Mouse (Mus musculus) right cerebral cortex, postnatal 36 days (tissue): ENCODE measurements around the gene Kcnv2.

ENCODE experiments used
- DNase-seq, 2 experiments: peaks; one replicate each; pipeline ENCODE4 v3.0.0; 2022; ENCODE audit warnings: low spot score in 2 of 2, mixed read lengths in 1 of 2

Kcnv2 gene

DNA sequence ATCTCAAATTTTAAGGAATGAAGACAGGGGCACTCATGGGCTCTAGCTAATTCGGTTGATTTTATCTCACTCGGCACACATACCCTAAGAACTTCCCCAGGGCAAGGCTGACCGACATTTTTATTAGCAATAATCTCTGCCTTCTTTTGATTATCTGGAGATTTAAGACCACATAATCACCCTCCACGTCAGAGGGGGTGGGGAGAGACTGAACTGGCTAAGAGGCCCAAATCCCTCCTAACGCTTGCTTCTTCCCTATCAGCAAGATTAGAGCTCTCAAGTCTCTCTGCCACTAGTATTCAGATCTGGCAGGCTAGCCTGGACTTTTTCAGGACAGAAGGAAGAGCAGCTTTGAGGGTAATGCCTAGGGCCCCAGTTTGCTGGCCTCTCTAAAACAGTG is at the start of gene Kcnv2:
TSS of gene Kcnv2 (plus strand) at position 308 of the 400 bp plus-strand sequence.
- DNase-seq, result no peak

DNA sequence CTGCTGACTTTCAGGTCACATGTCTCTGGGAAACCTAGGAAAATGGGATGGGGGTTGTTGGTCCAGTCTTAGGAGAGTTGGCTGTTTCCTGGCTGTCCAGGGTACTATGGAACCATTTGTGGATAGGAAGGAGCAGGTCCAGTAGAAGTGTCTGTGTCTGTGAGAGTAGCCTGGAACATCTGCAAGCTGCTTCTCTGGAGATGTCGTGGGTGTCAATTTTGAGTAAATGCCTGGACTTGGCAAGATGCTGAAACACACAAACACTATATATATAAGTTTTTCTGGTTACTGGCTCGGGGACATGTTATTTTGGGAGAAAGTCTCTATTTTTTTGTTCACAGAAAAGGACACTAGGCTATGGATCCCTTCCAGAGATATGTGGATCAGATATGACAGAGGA is 49.0 kb upstream of the Kcnv2 start:
- peak in 1 of 2 experiments; percentile 9 for DNase-seq

DNA sequence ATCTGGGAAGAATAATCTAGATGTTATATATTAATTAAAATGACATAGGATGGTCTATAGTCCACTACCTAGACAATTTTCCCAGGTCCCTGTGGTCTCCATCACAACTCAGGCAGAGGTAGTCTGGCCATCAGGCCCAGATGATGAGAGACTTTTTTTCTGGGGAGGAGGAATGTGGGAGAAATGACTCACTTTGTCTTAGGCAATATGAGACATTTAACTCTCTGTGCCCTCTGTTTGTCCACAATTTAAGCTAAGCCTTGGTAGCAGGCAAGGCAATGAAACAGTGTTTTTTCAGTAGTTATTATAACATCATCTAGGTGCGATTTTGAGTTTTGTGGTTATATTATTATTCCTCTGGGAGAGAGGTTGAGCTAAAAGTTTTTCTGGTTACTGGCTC is 48.0 kb upstream of the Kcnv2 start:
- no peak for DNase-seq

DNA sequence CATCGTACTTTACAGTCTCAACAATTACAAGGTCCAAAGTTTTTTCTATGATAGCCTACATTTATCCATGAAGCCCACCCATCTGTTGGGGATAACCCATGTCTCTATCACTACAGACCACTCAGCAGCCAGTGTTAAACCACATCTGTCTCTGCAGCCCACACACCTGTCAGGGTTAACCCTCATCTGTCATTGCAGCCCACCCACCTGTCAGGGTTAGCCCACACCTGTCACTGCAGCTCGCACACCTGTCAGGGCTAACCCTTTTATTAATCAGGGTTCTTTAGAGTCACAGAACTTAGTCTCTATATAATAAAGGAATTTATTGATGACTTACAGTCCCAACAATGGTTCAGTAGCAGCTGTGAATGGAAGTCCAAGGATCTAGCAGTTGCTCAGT is 43.2 kb upstream of the Kcnv2 start:
- DNase-seq, result no peak

DNA sequence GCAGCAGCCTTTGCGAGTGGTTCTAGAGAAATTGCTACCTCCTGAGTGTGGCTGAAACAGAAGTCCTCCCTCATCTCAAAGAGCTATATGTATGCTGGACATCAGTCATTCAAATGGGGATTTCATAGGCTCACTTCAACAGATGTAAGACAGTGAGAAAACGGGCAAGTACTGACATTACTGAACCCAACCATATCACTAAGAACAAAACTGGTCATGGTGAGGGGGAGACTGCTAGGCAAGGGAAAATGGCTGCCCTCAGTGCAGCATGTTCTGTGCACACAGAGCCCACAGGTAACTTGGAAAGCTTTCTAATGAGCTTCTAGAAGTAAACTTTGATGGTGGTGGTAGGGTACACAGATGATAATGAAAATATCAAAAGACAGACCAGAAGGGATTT is 12.3 kb upstream of the Kcnv2 start:
- no peak for DNase-seq

DNA sequence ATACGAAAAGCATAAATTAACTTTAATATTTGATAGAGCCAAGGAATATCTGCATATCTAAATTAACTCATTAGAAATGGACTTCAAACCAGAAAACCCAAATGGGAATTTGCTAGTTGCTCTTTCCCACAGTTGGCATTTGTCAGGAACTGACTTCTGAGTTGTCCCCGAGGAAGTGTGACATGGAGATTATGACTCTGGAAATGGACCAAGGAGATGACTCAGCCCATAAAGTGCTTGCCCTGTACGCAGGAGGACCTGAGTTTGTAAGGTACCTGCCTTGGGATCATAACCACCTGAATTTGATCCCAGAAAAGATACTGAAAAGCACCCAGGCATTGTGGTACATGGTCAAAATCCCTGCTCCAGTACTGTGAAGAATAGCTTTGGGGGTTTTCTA is 11.1 kb upstream of the Kcnv2 start:
- no peak for DNase-seq

DNA sequence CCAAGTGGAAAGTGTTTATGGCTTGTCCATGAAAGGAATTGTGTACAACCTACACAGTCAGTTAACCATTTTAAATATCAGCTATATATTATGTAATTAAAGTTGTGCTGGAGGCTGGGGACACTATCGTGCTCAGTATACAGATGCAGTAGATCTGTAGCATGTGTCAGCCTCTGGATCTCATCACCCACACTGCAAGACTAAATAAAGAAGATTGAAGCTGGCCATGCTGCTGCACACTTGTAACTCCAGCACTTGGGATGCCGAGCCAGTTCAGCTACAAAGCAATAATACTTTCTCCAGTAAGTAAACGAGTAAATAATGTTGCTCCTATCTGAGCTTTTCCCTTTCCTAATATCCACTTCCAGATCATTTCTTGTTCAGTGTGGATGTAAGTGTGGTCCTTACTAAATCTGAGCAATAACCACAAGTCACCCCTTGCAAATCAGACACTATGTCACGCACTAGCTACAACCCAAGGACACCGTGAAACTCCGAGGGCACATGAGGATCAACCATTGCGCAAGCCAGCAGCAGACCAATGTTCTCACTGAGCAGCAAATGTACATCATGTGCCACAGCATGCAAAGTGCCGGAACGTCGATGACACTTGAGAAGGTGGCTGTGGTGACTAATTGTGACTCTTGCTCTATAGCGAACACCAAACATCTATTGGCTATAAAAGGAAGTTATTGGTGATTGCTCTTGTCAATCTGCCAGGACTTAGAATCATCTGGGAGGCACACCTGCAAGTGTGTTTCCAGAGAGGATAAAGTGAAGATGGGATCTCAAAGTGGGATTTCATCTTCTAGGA is 9.9 kb upstream of the Kcnv2 start:
- no peak for DNase-seq

DNA sequence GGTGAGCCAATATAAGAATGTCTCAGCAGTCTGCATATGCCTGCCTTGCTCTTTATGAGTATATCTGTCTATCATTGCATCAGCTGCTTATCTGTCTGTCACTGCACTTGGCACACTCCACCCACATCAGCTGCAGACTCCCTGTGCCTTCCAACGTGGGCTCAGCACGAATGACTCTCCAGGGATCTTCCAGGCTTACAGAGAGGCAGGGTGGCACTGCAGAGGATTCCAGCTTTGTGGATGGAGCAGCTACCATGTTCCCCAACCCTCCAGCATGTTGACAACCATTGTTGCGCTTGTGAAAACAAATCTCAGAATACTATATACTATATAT is 9.3 kb upstream of the Kcnv2 start:
- DNase-seq, result no peak

DNA sequence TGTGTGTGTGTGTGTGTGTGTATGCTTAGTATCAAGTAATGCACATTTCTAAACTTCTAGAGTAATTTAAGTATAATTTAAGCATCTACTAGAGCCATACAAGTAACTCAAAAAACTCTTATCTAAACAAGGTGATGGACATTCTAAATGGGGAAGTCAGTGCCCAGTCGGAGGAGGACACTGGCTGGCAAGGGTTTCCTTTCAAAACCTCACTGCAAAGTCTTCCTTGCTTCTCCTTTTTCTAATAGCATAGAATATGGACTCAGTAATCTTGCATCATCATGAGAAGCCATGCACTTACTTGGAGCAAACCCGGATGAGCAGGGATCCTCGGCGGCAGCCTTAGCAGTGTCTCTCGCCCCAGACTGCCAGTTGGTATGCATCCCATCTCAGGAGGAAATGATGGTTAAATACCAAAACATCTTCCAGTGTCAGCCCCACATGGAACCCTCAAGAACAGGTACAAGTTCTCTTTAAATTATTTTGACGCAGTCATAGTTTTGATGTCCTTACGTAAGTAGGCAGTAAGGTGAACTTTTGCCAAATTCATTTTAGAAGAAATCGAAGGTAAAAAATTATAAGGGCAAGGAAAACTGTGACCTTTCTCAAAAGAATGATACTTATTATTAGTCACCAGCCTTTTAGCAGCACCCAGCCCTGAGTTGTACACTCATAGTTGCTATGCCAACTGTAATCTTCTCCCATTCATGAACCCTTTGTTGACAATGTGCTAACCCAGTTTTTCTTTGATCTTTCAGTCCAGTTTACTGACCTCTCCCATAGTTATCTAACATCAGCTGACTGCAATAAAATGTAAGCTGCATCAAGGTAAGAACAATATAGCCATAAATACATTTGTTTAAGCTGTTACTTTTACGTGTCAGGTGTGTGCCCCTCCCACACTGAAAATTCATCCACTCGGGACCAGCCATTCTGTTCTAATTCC is 5.8 kb upstream of the Kcnv2 start:
- no peak for DNase-seq

DNA sequence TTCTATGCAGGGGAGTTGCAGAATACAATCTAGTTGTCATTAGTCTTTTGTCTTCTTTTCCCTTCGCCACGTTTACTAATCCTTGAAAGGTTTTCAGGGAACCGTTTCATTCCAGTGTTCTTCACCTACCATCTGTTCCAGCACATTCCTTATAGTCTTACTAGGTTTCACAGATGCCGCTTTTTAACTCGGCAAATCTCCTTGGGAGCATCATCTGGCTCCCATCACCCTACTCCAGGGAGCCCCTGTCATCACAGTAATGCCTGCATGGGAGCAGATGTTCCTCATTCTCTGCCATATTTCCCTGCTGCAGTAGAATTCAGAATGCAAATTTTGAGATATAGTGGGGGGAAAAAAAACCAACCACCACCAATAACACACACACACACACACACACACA is 5.1 kb upstream of the Kcnv2 start:
- DNase-seq, result peak in 1 of 2 experiments; percentile 5

DNA sequence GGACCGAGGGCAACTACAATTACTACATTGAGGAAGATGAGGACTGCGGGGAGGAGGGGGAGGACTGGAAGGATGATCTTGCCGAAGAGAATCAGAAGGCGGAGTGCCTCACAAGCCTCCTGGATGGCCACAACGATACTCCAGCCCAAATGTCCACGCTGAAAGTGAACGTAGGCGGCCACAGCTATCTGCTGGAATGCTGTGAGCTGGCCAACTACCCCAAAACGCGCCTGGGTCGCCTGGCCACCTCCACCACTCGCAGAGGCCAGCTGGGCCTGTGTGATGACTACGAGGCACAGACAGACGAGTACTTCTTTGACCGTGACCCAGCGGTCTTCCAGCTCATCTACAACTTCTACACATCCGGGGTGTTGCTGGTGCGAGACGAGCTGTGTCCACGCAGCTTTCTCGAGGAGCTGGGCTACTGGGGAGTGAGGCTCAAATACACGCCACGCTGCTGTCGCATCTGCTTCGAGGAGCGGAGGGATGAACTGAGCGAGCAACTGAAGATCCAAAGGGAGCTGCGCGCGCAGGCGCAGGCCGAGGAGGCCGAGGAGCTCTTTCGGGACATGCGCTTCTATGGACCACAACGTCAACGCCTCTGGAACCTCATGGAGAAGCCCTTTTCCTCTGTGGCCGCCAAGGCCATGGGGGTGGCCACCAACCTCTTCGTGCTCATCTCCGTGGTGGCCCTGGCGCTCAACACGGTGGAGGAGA is 681 bp downstream of the Kcnv2 start:
- DNase-seq, result no peak

DNA sequence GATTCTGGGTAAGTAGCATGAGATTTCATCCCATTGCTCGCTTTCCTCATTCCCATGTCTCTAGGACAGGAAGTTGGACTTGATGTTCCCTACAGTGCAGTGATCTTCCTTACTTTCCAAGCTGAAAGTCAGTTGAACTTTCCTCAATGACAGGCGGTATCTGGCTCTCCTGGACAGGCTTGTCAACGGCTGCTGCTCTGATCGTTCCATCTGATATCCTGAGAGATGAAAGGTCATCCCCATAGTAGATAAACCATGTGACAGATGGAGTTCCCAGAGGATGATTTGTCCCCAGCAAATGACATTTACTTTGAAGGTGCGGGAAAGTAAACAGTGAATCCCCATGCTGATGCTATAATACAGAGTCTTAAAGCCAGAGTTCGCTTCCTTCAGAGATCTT is 3.2 kb downstream of the Kcnv2 start:
- no peak for DNase-seq

DNA sequence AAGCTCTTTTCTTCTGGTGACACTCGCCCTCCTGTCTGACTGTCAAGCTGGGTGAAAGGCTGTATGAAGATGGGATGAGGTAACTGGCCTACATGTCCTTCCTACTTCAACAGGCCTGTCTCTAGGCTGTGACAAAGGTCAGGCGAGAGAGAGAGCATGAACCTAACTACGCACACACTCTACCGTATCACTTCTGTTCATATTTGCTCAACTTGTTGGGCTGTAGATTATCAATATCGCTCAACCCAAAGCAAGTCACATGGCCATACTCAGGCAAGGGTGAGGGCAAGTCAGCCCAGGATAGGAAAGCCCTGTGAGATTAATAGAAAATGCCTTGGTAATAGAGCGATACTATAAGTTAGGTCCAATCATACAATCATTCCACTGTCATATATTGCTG is 5.2 kb downstream of the Kcnv2 start:
- DNase-seq, result no peak

DNA sequence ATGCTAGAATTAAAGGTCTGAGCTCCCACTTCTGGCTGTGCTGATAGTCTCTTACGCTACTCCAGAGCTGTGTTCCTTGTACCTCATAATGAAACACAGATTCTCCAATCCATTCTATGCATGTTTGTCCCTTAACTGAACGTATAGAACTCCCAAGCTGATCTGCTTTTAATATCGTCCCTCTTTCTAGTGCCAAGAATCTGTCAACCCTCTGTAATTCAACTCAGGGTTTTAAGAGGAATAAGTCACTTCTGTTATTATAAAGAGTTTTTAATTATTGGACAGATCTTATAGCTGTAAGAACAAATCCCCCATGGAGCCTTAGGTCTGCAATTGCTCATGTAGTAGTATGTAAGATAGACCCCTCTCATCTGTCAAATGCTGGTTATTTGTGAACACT is 5.8 kb downstream of the Kcnv2 start:
- no peak for DNase-seq

DNA sequence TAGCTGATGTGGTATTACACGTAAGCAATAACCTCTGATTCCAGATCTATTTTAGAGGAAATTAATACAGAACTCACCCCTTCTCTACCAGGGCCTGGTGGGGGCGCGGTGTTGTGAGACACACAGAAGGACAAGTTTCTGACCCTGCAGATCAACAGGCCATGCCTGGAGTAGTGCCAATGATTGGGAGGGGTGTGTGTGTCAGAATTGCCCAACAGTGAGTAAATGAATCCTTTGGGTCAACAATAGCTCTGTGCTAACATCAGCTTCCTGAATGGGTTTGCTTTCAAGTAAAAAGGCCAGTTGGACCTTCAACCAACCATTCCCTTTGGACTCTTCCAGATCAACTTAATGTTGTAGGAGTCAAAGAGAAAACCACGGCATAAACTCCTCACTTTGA is 6.3 kb downstream of the Kcnv2 start:
- no peak for DNase-seq

DNA sequence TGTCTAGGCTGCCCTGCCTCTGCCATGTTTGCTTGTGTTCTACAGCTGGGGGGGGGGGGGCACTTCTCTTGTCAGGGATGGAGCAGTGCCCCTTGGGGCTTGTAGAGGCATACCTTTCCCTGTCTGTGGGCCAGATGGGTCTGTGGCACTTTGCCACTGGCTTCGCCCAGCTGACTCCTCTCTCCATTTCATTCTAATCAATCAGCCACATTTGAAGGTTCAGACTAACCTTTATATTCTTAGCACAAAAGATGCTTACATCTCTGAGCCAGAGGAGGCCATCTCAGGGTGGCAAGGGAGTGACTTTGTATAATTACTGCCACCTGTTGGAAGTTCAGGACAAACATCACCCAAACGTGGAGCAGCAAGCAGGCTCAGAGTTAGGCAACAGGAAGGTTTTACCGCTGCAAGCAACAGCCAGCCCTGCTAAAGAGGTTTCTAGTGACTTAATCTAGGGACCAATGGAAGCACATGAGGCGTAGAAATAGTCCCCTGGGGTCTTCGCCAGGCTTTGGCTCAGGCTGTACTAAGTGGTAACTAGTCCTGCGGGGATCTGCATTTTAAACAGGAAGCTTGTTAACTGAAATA is 9.9 kb downstream of the Kcnv2 start:
- DNase-seq, result no peak

DNA sequence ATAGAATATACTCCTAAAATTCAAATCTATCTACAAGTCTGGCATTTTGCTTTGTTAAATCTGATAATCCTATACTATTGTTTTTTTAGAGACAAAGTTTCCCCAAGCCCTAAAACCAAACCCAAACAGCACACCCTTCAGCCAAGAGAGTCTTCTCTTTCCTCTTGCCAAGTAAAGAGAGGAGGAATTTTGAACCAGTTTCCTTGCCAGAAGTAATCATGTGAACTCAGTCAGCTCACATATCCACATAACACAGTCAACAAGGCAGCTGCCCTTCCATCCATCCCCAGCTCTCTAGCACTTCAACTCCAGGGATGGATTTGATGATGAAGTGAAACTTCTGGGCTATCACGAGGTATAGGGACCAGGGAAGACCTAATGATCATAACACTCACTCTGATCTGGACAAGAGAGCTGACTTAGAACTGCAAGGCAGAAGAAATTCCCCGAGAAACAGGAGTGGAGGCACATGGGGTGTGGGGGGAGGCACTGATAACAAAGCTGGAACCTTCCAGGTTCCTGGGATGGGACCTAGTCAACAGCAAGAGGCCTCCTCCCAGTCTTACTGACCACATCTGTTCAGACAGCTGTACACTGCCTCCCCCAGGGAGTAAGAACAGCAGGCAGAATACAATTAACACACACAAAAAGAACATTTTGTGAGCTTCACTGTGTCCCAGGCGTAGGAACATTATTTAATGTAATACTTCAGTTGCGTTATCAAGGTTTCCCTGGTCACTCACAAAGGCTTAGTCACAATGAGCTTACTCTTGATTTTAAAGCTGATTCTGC is 13.9 kb downstream of the Kcnv2 start:
- no peak for DNase-seq

DNA sequence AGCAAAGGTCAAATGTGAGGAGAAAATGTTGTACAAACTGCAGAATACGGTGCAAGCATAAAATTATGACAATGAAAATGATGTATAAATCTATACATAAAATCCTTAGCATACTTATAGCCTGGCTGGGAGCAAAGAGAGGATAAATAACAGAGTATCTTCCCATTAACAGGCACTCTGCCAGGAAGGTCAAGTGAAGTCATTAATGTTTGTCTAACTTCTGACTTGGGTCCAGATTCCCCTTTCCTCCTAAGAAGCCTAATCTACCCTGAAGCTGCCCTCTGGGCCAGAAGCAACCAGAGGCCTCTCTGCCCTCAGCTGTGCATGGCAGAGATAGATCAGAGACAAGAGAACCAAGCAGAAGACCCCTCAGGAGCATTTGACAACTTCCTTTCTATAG is 24.1 kb downstream of the Kcnv2 start:
- DNase-seq, result no peak

DNA sequence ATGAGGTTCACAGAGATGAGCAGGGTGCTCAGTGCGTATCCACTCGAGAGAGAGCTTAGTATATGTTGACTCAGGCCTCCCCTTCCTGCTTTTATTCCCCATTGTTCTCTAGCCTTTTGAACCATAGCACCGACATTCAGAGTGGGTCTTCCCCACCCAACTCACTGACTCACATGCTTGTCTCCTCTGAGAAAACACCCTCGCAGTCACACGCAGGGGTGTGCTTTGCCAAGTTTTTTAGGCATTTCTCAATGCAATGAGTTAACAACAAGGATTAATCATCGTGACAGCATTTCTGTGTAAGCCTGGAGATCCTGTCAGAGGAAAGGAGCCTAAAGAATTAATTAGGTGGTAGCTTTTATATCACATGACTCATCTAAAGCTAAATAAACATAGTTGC is 29.3 kb downstream of the Kcnv2 start:
- peak; percentile 12 to 36 for DNase-seq

DNA sequence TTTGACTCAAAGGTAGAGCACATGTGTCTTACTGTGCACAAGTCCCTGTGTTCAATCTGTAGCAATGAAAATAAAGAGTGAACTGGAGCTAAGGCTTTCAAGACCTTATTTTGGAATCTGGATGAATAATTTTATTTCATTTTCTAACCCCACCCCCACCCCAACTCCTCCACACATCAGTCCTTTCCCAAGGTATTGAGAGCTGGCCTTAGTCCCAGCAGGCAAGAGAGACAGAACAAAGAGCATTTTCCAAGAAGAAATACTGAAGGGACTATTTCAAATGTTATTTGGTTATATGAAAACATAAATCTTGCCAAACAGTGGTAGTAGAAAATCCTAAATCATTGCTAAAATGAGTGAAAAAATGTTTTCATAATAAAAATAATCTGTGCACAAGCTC is 38.0 kb downstream of the Kcnv2 start:
- no peak for DNase-seq

DNA sequence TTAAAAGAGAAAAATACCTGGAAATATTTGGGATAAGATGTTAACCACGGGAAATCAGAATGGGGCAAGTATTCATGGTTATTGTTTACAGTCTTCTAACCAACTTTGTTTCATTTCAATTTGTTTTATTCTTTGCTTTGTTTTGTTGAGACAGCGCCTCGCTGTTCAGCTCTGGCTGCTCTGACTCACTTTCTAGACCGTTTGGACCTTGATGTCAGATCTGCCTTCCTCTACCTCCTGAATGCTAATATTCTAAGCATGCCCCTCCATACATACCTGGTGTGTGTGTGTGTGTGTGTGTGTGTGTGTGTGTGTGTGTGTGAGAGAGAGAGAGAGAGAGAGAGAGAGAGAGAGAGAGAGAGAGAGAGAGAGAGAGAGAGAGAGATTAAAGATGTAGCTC is 41.5 kb downstream of the Kcnv2 start:
- no peak for DNase-seq
